Mouse (Mus musculus) fat pad, adult 2 months (tissue): ENCODE measurements around the gene Cebpb.

Source experiments
- DNase-seq: peaks from one replicate; pipeline ENCODE4 v3.0.0-alpha.2; 2011; ENCODE audit warnings: low read depth, low spot score; ENCODE audit errors: extremely low read depth

The Cebpb gene

GRCm38 (mm10) chr2:167719520-167719919 lies 30.8 kb downstream of the Cebpb start:
- no peak for DNase-seq

- DNase-seq = no peak
Observed at GRCm38 (mm10) chr2:167721159-167721882, 32.6 kb downstream of the Cebpb start.

- DNase-seq = no peak
Observed at GRCm38 (mm10) chr2:167722538-167722937, 33.8 kb downstream of the Cebpb start.

DNA sequence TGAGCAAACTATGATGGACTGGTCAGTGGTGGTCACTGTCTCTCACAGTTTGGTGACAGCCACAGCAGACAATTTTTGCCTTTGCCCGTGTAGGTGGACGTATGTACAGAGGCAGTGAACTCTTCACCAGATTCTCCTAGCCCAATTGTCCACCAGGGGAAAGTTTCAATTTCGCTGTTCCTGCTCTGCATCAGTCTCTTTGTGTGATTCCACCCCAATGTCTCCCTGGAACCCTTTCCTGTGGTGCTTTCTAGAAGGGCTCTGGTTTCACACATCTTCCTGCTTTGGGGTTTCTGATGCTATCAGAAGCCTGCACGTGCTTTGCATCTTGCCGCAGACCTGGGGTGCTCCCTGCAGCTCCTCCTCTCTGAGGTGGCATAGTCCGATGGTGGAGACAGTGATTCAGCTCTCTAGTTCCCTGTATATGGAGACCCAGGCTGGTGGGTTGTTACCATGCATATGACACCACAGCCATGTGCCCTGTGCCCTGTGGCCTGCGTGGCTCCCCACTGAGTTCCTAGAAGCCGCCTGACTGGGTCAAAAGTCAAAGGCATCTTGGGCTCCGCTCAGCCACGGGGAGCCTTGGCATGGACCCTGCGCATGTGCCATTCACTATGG lies 35.0 kb downstream of the Cebpb start:
- no peak for DNase-seq

GRCm38 (mm10) chr2:167725879-167726278 lies 37.2 kb downstream of the Cebpb start:
- peak; percentile 96 for DNase-seq

DNA sequence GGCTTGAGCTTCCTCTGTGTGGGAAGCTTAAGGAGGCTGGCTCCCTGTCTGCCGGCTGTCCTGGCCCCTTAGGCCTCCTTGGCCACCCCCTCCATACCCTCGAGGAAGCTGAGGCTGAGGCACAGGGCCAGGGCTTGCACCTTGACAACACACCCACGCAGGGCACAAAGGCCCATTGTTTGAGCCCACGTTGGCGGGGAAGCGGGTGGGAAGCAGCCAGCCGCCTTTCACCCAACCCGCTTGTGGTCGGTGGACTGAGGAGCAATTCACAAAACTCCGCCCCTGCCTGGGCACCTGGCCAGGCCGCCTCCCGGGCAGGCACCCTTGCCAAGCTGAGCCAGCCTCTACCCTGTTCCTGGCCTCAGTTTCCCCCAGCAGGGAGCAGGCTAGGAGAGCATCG lies 38.4 kb downstream of the Cebpb start:
- peak; percentile 89 for DNase-seq

- DNase-seq = no peak
Observed at GRCm38 (mm10) chr2:167730036-167730435, 41.3 kb downstream of the Cebpb start.

DNA sequence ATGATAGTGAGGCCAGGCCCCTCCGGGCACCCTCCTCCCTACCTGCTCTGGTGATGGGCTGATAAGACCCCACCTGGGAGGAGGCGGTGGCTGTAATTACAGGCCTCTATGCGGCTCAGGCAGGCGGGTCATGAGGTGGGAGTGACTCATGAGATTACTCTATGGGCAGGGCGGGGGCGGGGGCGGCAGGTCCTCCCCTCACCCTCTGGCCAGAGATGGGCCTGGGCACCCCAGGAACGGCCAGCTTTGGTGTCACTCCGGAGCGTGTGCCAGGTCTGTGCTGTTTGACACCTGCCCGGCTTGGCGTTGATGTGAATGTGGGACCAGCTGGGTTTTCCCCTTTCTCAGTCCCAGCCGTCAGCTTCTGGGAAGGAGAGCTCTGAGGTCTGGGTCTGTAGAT lies 42.4 kb downstream of the Cebpb start:
- DNase-seq = no peak

DNA sequence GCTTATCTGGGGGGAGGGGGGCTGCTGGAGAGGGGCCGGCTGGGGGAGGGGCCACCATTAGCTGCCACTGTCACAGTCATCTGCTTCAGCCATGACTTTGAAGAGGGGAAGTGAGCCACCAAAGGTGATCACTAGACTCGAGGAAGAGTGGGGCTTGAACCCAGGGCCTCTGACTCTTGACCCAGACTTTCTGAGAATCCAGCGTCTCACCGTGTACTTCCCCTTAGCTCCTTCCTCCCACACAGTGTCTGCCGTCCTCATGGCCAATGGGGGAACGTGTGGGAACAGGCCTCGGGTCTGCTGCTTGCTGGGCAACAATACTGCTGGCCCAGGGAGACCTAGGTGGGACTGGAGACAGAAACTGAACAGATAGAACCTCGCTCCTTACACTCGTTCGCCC lies 46.1 kb downstream of the Cebpb start:
- DNase-seq = no peak

DNA sequence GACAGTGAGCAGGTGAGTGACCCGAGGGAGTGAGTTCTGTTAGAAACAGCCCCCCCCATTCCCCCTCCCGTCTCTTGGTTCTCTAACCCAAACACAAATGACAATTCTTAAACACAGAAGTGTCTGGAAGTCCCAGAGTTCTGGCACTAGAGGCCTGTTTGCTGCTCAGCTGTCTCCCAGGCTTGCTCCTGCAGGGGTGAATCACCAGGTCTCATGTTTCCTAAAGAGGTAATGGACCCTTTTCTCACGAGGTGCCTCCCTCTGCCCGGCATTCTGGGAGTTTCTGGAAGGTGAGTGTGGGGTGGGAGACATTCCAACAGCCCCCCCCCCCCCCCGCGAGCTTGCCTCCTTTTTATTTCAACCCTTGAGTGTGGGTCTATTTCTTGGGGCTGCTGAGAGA lies 50.3 kb downstream of the Cebpb start:
- DNase-seq = no peak
